Mouse (Mus musculus) urinary bladder, postnatal 36 days (tissue): ENCODE measurements around the gene Fcer1a.
"Not testable (repeated sequence)": the region's sequence is repeated elsewhere in the genome, so short reads cannot be mapped to it uniquely, and the experiment has no call there.

Source experiments
- DNase-seq, 2 experiments: peaks; one replicate each; pipeline ENCODE4 v3.0.0; 2022; ENCODE audit warnings: low spot score in 2 of 2, mixed read lengths in 1 of 2

Fcer1a gene

DNA sequence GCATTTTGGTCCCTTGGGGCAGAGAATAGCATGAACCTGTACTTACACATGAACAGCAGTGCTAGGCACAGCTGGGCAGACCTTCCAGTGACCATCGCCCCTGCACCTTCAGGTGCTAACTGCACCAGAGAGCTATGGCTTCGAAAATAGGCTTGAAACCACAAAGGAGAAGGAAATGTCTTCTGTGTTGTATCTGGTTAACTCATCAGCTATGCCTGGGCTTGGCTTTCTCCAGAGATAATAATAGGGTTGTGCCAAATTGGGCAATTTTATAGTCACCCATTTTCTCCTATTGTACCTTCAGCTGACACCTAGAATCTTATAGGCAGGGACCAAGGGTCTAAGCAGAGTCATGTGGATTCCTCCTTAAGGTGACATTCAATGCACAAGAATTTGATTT lies at the start of gene Fcer1a:
TSS of gene Fcer1a (minus strand) at position 134 of the 400 bp plus-strand sequence.
- DNase-seq: no peak

DNA sequence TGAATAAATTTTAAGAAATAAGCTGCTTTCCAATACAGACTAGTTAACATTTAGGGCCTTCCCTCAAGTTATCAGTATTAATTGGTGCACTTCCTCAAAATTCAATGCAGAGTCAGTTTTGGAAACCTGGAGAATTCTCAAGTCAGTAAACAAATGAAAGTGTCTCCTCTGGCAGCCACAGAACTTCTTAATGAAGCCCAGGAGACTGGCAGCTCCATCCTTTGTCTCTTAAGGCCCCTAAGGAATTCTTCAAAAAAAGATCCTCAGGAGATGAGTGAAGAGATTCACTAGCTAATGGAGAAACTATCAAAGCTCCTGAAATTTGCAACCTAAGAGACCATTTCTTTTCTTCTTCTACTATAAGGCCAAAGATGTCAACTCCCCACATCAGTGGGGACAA lies 38.7 kb upstream of the Fcer1a start, which contains the start of gene Olfr418:
TSS of gene Olfr418 (plus strand) at position 301 of the 400 bp plus-strand sequence.
- DNase-seq: no peak

DNA sequence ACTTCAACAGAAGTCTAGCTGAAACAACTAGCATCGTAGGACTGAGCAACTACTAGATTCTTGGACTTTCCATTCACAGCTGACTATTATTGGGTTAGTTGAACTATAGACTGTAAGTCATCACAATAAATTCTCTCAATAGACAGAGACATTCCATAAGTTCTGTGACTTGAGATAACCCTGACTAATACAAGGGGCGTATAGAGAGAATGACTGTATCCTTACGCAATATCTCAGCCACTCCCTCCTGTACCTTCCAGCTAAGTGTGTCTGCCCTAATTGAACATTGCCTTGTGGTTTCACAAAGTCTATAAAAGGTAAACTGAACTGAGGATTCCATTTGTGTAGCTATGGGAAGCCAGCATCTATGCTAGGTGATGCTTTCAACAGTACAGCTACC lies 22.9 kb upstream of the Fcer1a start:
- no peak for DNase-seq

DNA sequence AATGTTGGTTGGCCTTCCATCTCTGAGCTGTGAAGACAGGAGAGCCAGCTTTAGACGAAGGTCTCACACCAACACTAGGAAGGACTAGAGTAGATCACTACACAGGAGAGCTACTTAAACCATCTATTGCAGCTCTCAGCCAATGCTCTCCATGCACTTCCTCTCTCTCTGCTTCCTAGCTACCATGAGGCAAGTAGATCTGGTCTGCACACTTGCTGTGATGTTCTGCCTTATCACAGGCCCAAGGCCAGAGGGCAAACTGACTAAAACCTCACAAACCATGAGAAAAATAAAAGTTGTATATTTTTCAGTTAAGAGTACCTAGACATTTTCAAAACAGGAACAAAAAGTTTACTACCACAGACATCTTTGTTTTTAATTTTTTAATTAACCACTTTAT lies 10.0 kb upstream of the Fcer1a start:
- not testable (repeated sequence) for DNase-seq

DNA sequence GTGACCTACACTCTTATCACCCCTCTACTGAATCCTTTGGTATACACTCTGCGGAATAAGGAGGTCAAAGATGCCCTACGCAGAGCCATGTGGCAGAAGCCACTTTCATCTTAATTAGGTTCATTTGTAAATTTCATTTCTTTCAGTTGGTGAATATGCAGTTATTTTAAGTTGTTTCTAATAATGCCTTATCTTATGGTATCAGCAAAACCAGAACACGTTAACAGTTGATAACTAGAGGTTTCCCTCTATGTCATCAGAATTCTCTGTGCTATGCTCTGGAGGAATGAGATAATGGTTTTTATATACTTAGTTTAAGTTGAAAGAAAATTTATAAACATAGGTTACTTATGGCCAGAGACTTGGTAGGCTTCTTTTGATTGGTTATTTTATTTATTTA lies 10.5 kb downstream of the Fcer1a start:
- no peak for DNase-seq

DNA sequence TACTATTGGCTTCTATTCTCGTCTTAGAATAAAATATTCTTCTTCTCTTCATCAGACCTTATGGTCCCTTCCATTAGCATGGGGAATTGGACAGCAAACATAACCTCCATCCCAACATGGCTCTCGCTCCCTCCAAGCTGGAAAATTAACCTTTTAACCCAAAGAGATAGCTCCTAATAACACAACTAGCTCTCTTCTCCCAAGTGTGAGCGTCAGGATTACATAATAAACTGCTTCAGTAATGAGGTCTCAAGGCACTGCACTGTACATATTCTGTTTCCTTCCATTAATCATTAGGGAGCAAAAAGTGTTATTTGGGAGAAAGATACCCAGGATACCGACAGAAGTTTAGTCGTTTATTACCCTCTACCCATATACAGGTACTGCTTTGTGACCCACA lies 14.9 kb downstream of the Fcer1a start, which contains the start of gene Olfr1404:
TSS of gene Olfr1404 (plus strand) at position 301 of the 400 bp plus-strand sequence.
- no peak for DNase-seq

DNA sequence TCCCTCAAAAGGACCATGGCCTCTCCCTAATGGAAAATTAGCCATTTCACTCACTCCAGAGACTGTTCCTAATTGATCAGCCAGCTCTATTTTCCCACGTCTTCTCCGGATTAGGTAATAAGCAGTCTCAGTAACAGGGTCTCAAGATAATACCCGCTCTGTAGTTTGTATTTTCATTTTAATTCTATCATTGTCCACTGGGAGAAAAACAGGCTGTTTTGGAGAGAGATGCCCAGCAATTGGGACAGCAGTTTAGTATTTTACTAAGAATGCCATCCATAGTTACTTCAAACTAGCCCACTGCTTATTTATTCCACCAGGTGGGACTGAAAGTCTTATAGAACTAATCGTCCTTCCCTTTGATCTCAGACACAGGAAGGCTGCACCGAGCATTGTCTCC lies 29.5 kb downstream of the Fcer1a start, which contains the start of gene Olfr218:
TSS of gene Olfr218 (plus strand) at position 301 of the 400 bp plus-strand sequence.
- DNase-seq: no peak

DNA sequence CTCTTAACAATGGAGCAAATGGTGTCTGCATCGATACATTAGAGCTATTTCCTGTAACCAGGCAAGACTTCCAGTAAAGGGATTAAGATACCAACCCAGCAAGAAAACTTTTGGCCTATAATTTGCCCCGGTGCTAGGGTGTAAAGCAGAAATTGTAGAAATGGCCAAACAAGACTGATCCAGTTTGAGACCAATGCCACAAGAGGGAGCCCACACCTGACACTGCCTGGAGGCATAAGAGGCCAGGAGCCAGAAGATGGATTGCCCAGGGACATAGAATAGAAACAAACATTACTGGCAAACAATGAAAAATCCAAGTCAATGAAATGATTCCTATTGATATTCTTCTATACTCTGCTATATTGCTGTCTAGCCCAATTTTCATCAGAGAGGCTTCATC lies 30.7 kb downstream of the Fcer1a start:
- DNase-seq: no peak

DNA sequence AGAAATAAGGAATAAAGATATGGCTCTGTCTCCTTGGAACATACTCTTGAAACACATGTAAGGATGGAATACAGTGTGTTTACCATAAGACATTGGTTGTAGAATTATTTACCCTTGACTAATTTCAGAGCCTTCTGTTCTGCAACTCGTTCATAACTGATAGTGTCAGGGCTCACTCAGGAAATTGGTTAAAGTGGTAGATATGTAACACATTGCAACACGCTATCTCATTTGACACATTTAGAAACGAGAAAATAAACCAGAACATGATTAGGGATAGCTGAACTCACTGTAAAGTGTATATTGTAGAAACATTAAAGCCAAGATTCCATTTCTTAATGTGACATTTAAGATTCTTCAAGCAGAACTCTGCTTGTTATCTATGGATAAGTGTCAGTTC lies 35.0 kb downstream of the Fcer1a start:
- no peak for DNase-seq

DNA sequence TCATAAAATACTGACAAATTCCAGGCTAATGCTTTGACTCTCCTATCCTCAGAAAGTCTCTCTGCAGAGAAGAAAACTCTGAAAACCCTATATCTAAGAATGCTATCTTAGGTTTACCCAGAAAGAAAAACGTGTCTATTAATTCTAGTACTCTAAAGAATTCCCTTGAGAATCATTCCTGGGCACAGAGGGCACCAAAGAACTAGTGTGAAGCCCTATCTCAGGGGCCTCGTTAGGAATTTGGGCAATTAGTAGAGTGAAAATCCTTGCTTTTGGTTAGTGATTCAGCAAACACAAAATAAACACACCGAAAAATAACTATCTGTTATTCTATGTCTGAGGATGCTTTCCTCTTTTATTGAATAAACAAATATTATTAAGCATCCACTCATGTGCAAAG lies 36.5 kb downstream of the Fcer1a start, which contains the start of gene Olfr1406:
TSS of gene Olfr1406 (minus strand) at position 101 of the 400 bp plus-strand sequence.
- DNase-seq: no peak

DNA sequence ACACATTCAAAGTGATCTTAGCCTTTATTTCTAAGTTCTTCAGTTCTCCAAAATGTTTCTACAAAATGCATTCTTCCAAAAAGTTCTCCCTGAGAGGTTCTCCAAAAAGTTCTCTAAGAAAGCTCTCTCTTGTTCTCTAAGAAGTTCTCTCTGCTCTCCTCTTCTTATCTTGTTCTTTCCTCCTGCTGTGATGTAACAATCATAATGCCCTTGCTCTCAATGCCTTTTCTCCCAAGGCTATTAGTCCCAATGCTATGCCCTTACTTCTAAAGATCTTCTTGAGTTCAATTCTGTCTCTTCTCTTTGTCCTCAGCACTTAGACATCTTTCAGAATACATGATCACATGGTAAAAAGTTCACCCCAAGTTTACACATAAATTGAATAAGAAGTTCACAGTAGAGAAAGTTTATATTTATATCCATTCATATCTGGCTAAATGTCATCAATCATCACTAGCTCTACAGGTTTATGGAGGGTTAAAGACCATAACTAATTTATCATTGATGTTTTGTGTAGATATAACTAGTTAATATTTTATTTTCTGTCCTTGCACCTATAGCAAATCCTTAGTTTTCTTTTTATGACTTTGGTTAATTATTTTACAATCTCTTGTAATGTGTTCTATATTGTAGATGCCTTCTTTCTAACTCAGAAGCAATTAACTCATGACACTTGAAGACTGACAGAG lies 52.7 kb downstream of the Fcer1a start:
- no peak for DNase-seq
